Mouse (Mus musculus): ENCODE data around the gene Gm21964. TPM values are rescaled to one million over a fixed set of nuclear protein-coding genes. Genes with fewer than 3 reads are reported as not detected.

Gm21964 gene
- polyA plus RNA-seq (2021; fragmentation: Nextera tagmentation) = not detected in 2 replicates
- long read RNA-seq, experiment 1 = 0 reads
- long read RNA-seq, experiment 2 = 0 reads

DNA sequence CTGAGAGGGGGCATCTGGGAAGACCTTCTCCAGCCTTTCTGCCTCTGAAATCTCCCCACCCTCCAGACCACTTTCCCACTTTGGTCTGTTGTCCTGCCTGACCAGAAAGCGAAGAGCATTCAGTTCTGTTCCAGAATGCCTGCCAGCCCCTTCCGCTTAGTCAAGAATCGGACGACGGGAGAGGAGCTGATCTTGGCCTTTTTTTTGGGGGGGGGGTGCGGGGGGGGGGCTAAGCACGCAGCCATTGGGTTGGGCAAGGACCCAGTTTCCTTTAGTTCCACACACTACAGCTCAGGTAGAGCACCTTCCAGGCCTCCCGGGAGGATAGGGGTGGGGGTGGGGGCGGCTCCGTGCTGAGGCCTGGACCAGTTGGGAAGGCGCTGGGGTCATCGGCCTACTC lies at the start of gene Gm21964:
TSS of gene Gm21964 (plus strand) at position 301 of the 400 bp plus-strand sequence.

DNA sequence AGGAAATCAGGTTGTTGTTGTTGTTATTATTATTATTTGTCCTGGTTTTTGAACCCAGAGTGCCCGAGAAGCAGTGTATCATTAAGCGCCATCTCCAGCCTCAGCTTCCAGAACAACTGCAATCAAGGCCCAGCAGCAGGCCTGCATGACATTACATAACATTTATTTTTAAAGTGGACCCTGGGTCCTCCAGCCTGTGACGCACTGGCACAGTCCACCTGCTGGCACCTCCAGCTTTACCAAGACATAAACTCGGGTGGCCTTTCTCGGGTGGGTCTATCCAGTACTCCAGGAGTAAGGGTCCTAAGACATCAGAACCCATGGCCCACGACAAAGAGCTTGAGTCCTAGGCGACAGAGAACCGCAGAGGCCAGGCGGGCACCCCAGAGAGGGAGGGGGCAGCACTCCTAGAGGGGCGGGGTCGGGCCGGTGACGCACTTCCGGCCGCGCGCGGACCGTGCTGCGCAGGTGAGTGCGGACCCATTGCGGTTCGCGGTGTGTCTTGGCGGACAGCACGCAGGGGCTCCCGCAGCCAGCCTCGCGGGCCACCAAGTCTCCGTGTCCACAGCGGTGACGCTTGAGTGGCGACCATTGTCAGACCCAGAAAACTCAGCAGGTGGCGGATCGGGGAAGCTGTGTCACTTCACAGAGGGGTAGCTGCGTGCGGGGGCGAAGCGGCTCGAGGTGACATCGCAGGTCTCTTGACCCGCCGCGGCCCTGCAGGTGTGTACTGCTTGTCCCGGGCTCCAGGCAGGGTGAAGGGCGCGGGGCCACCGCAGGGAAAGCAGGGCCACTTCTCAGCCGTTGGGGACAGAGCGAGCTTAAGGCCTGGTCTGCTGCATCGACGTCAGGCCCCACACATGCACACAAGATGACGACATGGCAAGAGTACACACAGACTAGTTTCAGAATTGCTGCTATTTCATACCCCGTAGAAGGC lies 21.5 kb upstream of the Gm21964 start, which contains the start of gene Zfp612:
TSS of gene Zfp612 (plus strand) at position 465 of the 940 bp plus-strand sequence.

DNA sequence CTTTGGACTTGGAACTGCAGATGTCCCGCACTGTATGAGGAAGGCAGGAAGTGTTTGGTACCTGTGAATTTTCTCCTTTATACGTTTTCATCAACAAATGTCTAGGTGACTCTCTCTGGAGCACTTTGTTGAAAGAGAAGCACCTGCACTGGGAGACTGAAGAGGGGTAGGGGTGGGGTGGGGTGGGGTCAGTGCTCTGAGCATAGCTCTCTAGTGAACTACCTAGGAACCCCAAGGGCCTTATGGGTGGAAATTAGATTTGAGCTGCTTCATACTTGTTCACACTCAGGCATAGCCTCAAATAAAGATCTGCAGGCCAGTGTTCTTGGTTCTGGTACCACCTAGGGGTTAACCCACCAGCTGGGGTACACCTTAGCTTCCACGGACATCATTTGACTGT lies 1.6 kb downstream of the Gm21964 start, which contains the start of gene Gm17720:
TSS of gene Gm17720 (minus strand) at position 101 of the 400 bp plus-strand sequence.

Other genes with a start within 250 kb of the Gm21964 start
- 3.4 and 4.3 TPM in 2 replicates for gene Phlpp2, start 232.7 kb upstream of the Gm21964 start, polyA plus RNA-seq (2021; fragmentation: Nextera tagmentation)
- gene Marveld3, start 139.0 kb upstream of the Gm21964 start, polyA plus RNA-seq (2021; fragmentation: Nextera tagmentation) = 0.41 and 1.4 TPM in 2 replicates
- not detected in 2 replicates for gene Tat, start 110.8 kb upstream of the Gm21964 start, polyA plus RNA-seq (2021; fragmentation: Nextera tagmentation)
- gene Chst4, start 61.5 kb upstream of the Gm21964 start, polyA plus RNA-seq (2021; fragmentation: Nextera tagmentation) = not detected in 2 replicates
- gene Zfp612, start 21.5 kb upstream of the Gm21964 start, polyA plus RNA-seq (2021; fragmentation: Nextera tagmentation) = 15.2 and 16.6 TPM in 2 replicates
- not detected in 2 replicates for gene Gm17720, start 1.5 kb downstream of the Gm21964 start, polyA plus RNA-seq (2021; fragmentation: Nextera tagmentation)
- 29.0 and 31.6 TPM in 2 replicates for gene Calb2, start 67.0 kb downstream of the Gm21964 start, polyA plus RNA-seq (2021; fragmentation: Nextera tagmentation)
- gene Cmtr2, start 114.5 kb downstream of the Gm21964 start, polyA plus RNA-seq (2021; fragmentation: Nextera tagmentation) = 1.4 and 1.5 TPM in 2 replicates
- gene Hydin, start 165.8 kb downstream of the Gm21964 start, polyA plus RNA-seq (2021; fragmentation: Nextera tagmentation) = 0.25 and 0.30 TPM in 2 replicates